Mouse (Mus musculus) limb, embryonic 15.5 days (tissue): ENCODE data around the gene Igfbp6. TPM values are rescaled to one million over a fixed set of nuclear protein-coding genes. Genes with fewer than 3 reads are reported as not detected.
A peak's percentile ranks its signal among the peaks of the same experiment; 100 is the strongest.

Source experiments
- ATAC-seq: fragments of 200-750 bp; cut with Nextera tagmentation; 2 replicates; pipeline ENCODE4 v1.8.0; 2017; ENCODE audit warnings: low read depth, moderate TSS enrichment; ENCODE audit not compliant: insufficient number of reproducible peaks, low FRiP score, low TSS enrichment
- H3K27ac ChIP-seq: fragments of 300-500 bp; sonication (generic); 2 replicates; pipeline ENCODE4 v1.5.1; 2015; ENCODE audit warnings: moderate library complexity, mild to moderate bottlenecking, inconsistent platforms
- H3K27me3 ChIP-seq: fragments of 300-500 bp; sonication (generic); 2 replicates; pipeline ENCODE4 v1.6.1; 2015; ENCODE audit warnings: inconsistent platforms
- H3K36me3 ChIP-seq: fragments of 300-500 bp; sonication (generic); 2 replicates; pipeline ENCODE4 v1.6.1; 2015; ENCODE audit warnings: inconsistent platforms
- H3K4me1 ChIP-seq: fragments of 300-500 bp; sonication (generic); 2 replicates; pipeline ENCODE4 v1.6.1; 2015; ENCODE audit warnings: inconsistent platforms
- H3K4me2 ChIP-seq: fragments of 300-500 bp; sonication (generic); 2 replicates; pipeline ENCODE4 v1.6.1; 2015; ENCODE audit warnings: mild to moderate bottlenecking, inconsistent platforms
- H3K4me3 ChIP-seq: fragments of 300-500 bp; sonication (generic); 2 replicates; pipeline ENCODE4 v1.5.1; 2015; ENCODE audit warnings: mild to moderate bottlenecking, inconsistent platforms
- H3K9ac ChIP-seq: fragments of 300-500 bp; sonication (generic); 2 replicates; pipeline ENCODE4 v1.6.1; 2015; ENCODE audit warnings: inconsistent platforms
- H3K9me3 ChIP-seq: fragments of 300-500 bp; sonication (generic); 2 replicates; pipeline ENCODE4 v1.6.1; 2016; ENCODE audit warnings: inconsistent platforms
- WGBS: fragments of 180-500 bp; shearing (Covaris S2); methylation state at CpG from one replicate; pipeline ENCODE4 v1.1.7; 2015; 5-methylcytosine and 5-hydroxymethylcytosine counted together
- polyA plus RNA-seq: library from polyadenylated mRNA; unstranded; fragments of >200 nt; fragmentation: Nextera tagmentation; extraction: Ambion mirVana; gene quantifications from 2 replicates; pipeline ENCODE4 v1.2.1, GENCODE M21; 2015

Gene Igfbp6
- polyA plus RNA-seq, 1 experiment from 2014 or later: 17.5 TPM

GRCm38 (mm10) chr15:102191699-102192098 lies 47.5 kb downstream of the Igfbp6 start:
- WGBS: 61% methylated on average over 7 of the region's 7 CpGs
- Histone ChIP-seq H3K36me3 (peaks cover 19% of the 10 kb centered on the region), H3K27me3 (no peaks in the 10 kb centered on the region), H3K4me2 (no peak overlapping the region), H3K4me3 (no peak overlapping the region), H3K9me3 (no peaks in the 10 kb centered on the region), H3K9ac (no peak overlapping the region), H3K4me1 (peaks cover 2% of the 10 kb centered on the region; the same call in 1 of the 2 replicates), H3K27ac (no peak overlapping the region)
- no peak for ATAC-seq

GRCm38 (mm10) chr15:102192271-102192812 lies 48.2 kb downstream of the Igfbp6 start:
- Histone ChIP-seq H3K4me2 (no peak overlapping the region), H3K4me3 (no peak overlapping the region), H3K9me3 (no peaks in the 10 kb centered on the region), H3K36me3 (peaks cover 12% of the 10 kb centered on the region), H3K27me3 (no peaks in the 10 kb centered on the region), H3K9ac (no peak overlapping the region), H3K27ac (no peak overlapping the region), H3K4me1 (peaks cover 2% of the 10 kb centered on the region; the same call in 1 of the 2 replicates)
- WGBS: 68% methylated on average over 7 of the region's 7 CpGs
- ATAC-seq: no peak

GRCm38 (mm10) chr15:102192820-102193386 lies 48.7 kb downstream of the Igfbp6 start:
- no peak overlapping the region for H3K4me2 ChIP-seq
- H3K4me1 ChIP-seq: peaks cover 2% of the 10 kb centered on the region; the same call in 1 of the 2 replicates
- no peak overlapping the region for H3K4me3 ChIP-seq
- 67% methylated on average over 5 of the region's 5 CpGs for WGBS
- H3K27me3 ChIP-seq: no peaks in the 10 kb centered on the region
- H3K36me3 ChIP-seq: peaks cover 7% of the 10 kb centered on the region
- no peak overlapping the region for H3K27ac ChIP-seq
- no peaks in the 10 kb centered on the region for H3K9me3 ChIP-seq
- no peak overlapping the region for H3K9ac ChIP-seq
- no peak for ATAC-seq

- no peaks in the 10 kb centered on the region for H3K27me3 ChIP-seq
- no peak overlapping the region for H3K4me3 ChIP-seq
- WGBS: 65% methylated on average over 4 of the region's 4 CpGs
- peaks cover 2% of the 10 kb centered on the region; the same call in 1 of the 2 replicates for H3K4me1 ChIP-seq
- no peak for ATAC-seq
- H3K9ac ChIP-seq: no peak overlapping the region
- H3K9me3 ChIP-seq: no peaks in the 10 kb centered on the region
- peak overlapping the region; percentile 43; the same call in 1 of the 2 replicates for H3K27ac ChIP-seq
- H3K36me3 ChIP-seq: peaks cover 4% of the 10 kb centered on the region
- H3K4me2 ChIP-seq: no peak overlapping the region
These were observed 49.5 kb downstream of the Igfbp6 start for GRCm38 (mm10) chr15:102193652-102194051.

GRCm38 (mm10) chr15:102194439-102194838 lies 50.3 kb downstream of the Igfbp6 start:
- H3K9ac ChIP-seq: no peak overlapping the region
- no peaks in the 10 kb centered on the region for H3K27me3 ChIP-seq
- H3K4me2 ChIP-seq: no peak overlapping the region
- 63% methylated on average over 4 of the region's 4 CpGs for WGBS
- H3K9me3 ChIP-seq: no peaks in the 10 kb centered on the region
- no peak overlapping the region for H3K27ac ChIP-seq
- H3K4me1 ChIP-seq: peaks cover 2% of the 10 kb centered on the region; the same call in 1 of the 2 replicates
- no peak overlapping the region for H3K4me3 ChIP-seq
- ATAC-seq: no peak
- peaks cover 11% of the 10 kb centered on the region for H3K36me3 ChIP-seq

- peaks cover 2% of the 10 kb centered on the region; the same call in 1 of the 2 replicates for H3K4me1 ChIP-seq
- H3K4me3 ChIP-seq: no peak overlapping the region
- H3K27ac ChIP-seq: no peak overlapping the region
- H3K36me3 ChIP-seq: peaks cover 14% of the 10 kb centered on the region
- no peak overlapping the region for H3K4me2 ChIP-seq
- no peak for ATAC-seq
- WGBS: 70% methylated on average over 4 of the region's 4 CpGs
- no peak overlapping the region for H3K9ac ChIP-seq
- H3K9me3 ChIP-seq: no peaks in the 10 kb centered on the region
- no peaks in the 10 kb centered on the region for H3K27me3 ChIP-seq
These were observed 51.2 kb downstream of the Igfbp6 start for GRCm38 (mm10) chr15:102195373-102195772.

- Histone ChIP-seq H3K36me3 (peaks cover 18% of the 10 kb centered on the region), H3K27me3 (no peaks in the 10 kb centered on the region), H3K9ac (no peak overlapping the region), H3K4me1 (peaks cover 11% of the 10 kb centered on the region), H3K4me3 (no peak overlapping the region), H3K9me3 (no peaks in the 10 kb centered on the region), H3K4me2 (no peak overlapping the region), H3K27ac (no peak overlapping the region)
- no peak for ATAC-seq
- WGBS: 82% methylated on average over 4 of the region's 4 CpGs
These were observed 54.7 kb downstream of the Igfbp6 start for GRCm38 (mm10) chr15:102198841-102199240.

Other genes with a start within 250 kb of the Igfbp6 start
- 557 and 616 TPM in 2 replicates for gene Krt4, start 219.6 kb upstream of the Igfbp6 start, polyA plus RNA-seq
- 1.2 and 1.3 TPM in 2 replicates for gene Krt79, start 204.0 kb upstream of the Igfbp6 start, polyA plus RNA-seq
- 13.3 and 15.6 TPM in 2 replicates for gene Krt78, start 190.1 kb upstream of the Igfbp6 start, polyA plus RNA-seq
- 70.8 and 75.5 TPM in 2 replicates for gene Krt8, start 139.9 kb upstream of the Igfbp6 start, polyA plus RNA-seq
- 39.0 and 44.4 TPM in 2 replicates for gene Krt18, start 116.2 kb upstream of the Igfbp6 start, polyA plus RNA-seq
- 103 and 111 TPM in 2 replicates for gene Eif4b, start 70.6 kb upstream of the Igfbp6 start, polyA plus RNA-seq
- gene Tns2, start 43.9 kb upstream of the Igfbp6 start, polyA plus RNA-seq: 47.5 and 48.6 TPM in 2 replicates
- 33.4 and 35.4 TPM in 2 replicates for gene Spryd3, start 8.1 kb upstream of the Igfbp6 start, polyA plus RNA-seq
- 0.61 and 0.81 TPM in 2 replicates for gene Soat2, start 6.2 kb downstream of the Igfbp6 start, polyA plus RNA-seq
- 51.9 and 59.9 TPM in 2 replicates for gene Zfp740, start 58.9 kb downstream of the Igfbp6 start, polyA plus RNA-seq
- 80.3 and 81.8 TPM in 2 replicates for gene Csad, start 60.4 kb downstream of the Igfbp6 start, polyA plus RNA-seq
- 6.3 and 6.6 TPM in 2 replicates for gene Itgb7, start 87.6 kb downstream of the Igfbp6 start, polyA plus RNA-seq
- 120 and 128 TPM in 2 replicates for gene Rarg, start 113.2 kb downstream of the Igfbp6 start, polyA plus RNA-seq
- 0.79 and 0.83 TPM in 2 replicates for gene Gm9918, start 126.2 kb downstream of the Igfbp6 start, polyA plus RNA-seq
- gene Mfsd5, start 135.1 kb downstream of the Igfbp6 start, polyA plus RNA-seq: 100.0 and 103 TPM in 2 replicates
- 17.7 and 19.5 TPM in 2 replicates for gene Espl1, start 151.9 kb downstream of the Igfbp6 start, polyA plus RNA-seq
- gene Pfdn5, start 181.8 kb downstream of the Igfbp6 start, polyA plus RNA-seq: 314 and 380 TPM in 2 replicates
- 81.8 and 86.3 TPM in 2 replicates for gene Myg1, start 187.3 kb downstream of the Igfbp6 start, polyA plus RNA-seq
- 61.3 and 62.0 TPM in 2 replicates for gene Aaas, start 206.4 kb downstream of the Igfbp6 start, polyA plus RNA-seq
- gene Sp7, start 222.8 kb downstream of the Igfbp6 start, polyA plus RNA-seq: 12.6 and 18.1 TPM in 2 replicates